Mouse (Mus musculus): ENCODE data around the gene Vac14. TPM values are rescaled to one million over a fixed set of nuclear protein-coding genes. Genes with fewer than 3 reads are reported as not detected.

The Vac14 gene
- polyA plus RNA-seq, 1 experiment from 2014 or later: 16.1 TPM

GRCm38 (mm10) chr8:110673168-110673567 is 54.8 kb downstream of the Vac14 start:
- Histone ChIP-seq H3K4me2 (ENCODE audit: low read length) (no peak overlapping the region), H3K9ac (ENCODE audit: low read depth, low read length) (no peak overlapping the region), H3K9me3 (replicated peaks; ENCODE audit: low read length) (no peaks in the 10 kb centered on the region), H3K36me3 (ENCODE audit: insufficient read depth, low read length) (0 out of 2 replicates have a peak, but pooled peaks cover 15% of the 10 kb centered on the region), H3K4me3 (replicated peaks; ENCODE audit: low read depth, low read length) (no peak overlapping the region), H3K27me3 (ENCODE audit: insufficient read depth, low read length) (no peaks in the 10 kb centered on the region), H3K4me1 (replicated peaks; ENCODE audit: insufficient read depth, low read length) (no peaks in the 10 kb centered on the region; the same call in 1 of the 2 replicates), H3K27ac (no peak overlapping the region)
- no peak for TF ChIP-seq CTCF (IDR thresholded peaks at IDR 0.05; ENCODE audit: low read depth)
- DNase-seq (ENCODE audit: low spot score) (peak; percentile 45), ATAC-seq (replicated peaks; ENCODE audit: low FRiP score, low read depth) (no peak)
- 67% methylated on average over 2 of the region's 2 CpGs for WGBS

DNA sequence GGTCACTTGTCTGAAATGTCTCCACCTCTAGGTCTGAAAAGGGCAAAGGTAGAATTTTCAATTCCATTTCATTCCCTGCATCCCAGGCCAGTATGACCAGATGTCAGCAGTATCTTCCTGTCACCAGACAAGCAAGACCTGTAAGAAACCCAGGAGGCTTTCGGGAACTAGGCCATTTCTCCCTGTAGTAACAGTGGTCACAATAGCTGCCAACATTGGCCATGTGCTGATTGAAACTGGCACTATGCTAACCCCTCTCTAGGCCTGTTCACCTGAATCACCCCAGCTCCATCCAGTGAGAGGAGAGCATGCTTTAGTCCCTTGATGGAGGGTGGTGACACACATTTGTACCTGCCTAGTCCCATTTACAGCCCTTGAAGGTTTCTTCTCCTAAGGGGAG is 56.2 kb downstream of the Vac14 start:
- Histone ChIP-seq H3K4me2 (ENCODE audit: low read length) (no peak overlapping the region), H3K27ac (no peak overlapping the region), H3K4me1 (replicated peaks; ENCODE audit: insufficient read depth, low read length) (no peaks in the 10 kb centered on the region; the same call in 1 of the 2 replicates), H3K9ac (ENCODE audit: low read depth, low read length) (no peak overlapping the region), H3K36me3 (ENCODE audit: insufficient read depth, low read length) (0 out of 2 replicates have a peak, but pooled peaks cover 15% of the 10 kb centered on the region), H3K27me3 (ENCODE audit: insufficient read depth, low read length) (no peaks in the 10 kb centered on the region), H3K9me3 (replicated peaks; ENCODE audit: low read length) (no peaks in the 10 kb centered on the region), H3K4me3 (replicated peaks; ENCODE audit: low read depth, low read length) (no peak overlapping the region)
- ATAC-seq (replicated peaks; ENCODE audit: low FRiP score, low read depth) (no peak), DNase-seq (ENCODE audit: low spot score) (no peak)
- TF ChIP-seq CTCF (IDR thresholded peaks at IDR 0.05; ENCODE audit: low read depth): no peak
- WGBS: 100% methylated on average over 1 of the region's 1 CpGs

GRCm38 (mm10) chr8:110676702-110677101 is 58.3 kb downstream of the Vac14 start:
- no peak for ATAC-seq (replicated peaks; ENCODE audit: low FRiP score, low read depth)
- 75% methylated on average over 5 of the region's 5 CpGs for WGBS

DNA sequence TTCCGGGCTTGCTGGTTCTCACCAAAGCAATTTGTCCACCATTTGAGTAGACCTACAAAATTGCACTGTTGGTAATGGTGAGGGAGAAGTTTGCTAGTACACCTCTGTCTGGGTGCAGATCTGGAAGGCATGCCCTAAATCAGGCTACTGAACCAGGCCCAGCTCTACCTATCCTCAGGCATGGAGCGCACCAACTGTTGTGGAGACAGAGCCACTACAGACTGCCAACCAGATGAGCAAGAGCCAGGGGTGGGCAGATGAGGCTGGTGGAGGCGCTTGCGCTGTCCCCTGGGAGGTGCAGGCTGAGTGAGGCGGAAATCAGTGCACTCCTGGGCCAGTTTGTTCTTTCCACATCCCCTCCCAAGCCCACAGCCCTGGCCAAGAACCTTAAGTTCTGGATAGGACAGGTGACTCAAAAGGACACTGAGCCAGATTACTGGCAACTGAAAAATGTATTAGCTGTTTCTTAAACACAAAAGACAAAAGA is 58.8 kb downstream of the Vac14 start:
- Histone ChIP-seq H3K27ac (no peak overlapping the region), H3K9ac (ENCODE audit: low read depth, low read length) (no peak overlapping the region), H3K4me3 (replicated peaks; ENCODE audit: low read depth, low read length) (no peak overlapping the region), H3K27me3 (ENCODE audit: insufficient read depth, low read length) (no peaks in the 10 kb centered on the region), H3K4me1 (replicated peaks; ENCODE audit: insufficient read depth, low read length) (no peaks in the 10 kb centered on the region; the same call in 1 of the 2 replicates), H3K36me3 (ENCODE audit: insufficient read depth, low read length) (0 out of 2 replicates have a peak, but pooled peaks cover 8% of the 10 kb centered on the region), H3K9me3 (replicated peaks; ENCODE audit: low read length) (no peaks in the 10 kb centered on the region), H3K4me2 (ENCODE audit: low read length) (no peak overlapping the region)
- ATAC-seq (replicated peaks; ENCODE audit: low FRiP score, low read depth): no peak
- no peak for TF ChIP-seq CTCF (IDR thresholded peaks at IDR 0.05; ENCODE audit: low read depth)
- 93% methylated on average over 5 of the region's 5 CpGs for WGBS
- DNase-seq (ENCODE audit: low spot score): no peak

More at GRCm38 (mm10) chr8:110676702-110677101, 58.3 kb downstream of the Vac14 start:
- no peak for TF ChIP-seq CTCF (IDR thresholded peaks at IDR 0.05; ENCODE audit: low read depth)
- H3K9ac ChIP-seq (ENCODE audit: low read depth, low read length): no peak overlapping the region
- H3K4me1 ChIP-seq (replicated peaks; ENCODE audit: insufficient read depth, low read length): no peaks in the 10 kb centered on the region; the same call in 1 of the 2 replicates
- H3K4me3 ChIP-seq (replicated peaks; ENCODE audit: low read depth, low read length): no peak overlapping the region
- H3K27ac ChIP-seq: no peak overlapping the region
- H3K4me2 ChIP-seq (ENCODE audit: low read length): no peak overlapping the region
- H3K36me3 ChIP-seq (ENCODE audit: insufficient read depth, low read length): 0 out of 2 replicates have a peak, but pooled peaks cover 13% of the 10 kb centered on the region
- no peak for DNase-seq (ENCODE audit: low spot score)
- no peaks in the 10 kb centered on the region for H3K9me3 ChIP-seq (replicated peaks; ENCODE audit: low read length)
- no peaks in the 10 kb centered on the region for H3K27me3 ChIP-seq (ENCODE audit: insufficient read depth, low read length)

GRCm38 (mm10) chr8:110678989-110679388 is 60.6 kb downstream of the Vac14 start:
- no peak for DNase-seq (ENCODE audit: low spot score)
- 34% methylated on average over 3 of the region's 3 CpGs for WGBS

GRCm38 (mm10) chr8:110687726-110688125 is 69.3 kb downstream of the Vac14 start:
- no peaks in the 10 kb centered on the region for H3K9me3 ChIP-seq (replicated peaks; ENCODE audit: low read length)
- no peak overlapping the region for H3K9ac ChIP-seq (ENCODE audit: low read depth, low read length)
- no peak for TF ChIP-seq CTCF (IDR thresholded peaks at IDR 0.05; ENCODE audit: low read depth)
- no peak overlapping the region for H3K4me3 ChIP-seq (replicated peaks; ENCODE audit: low read depth, low read length)
- ATAC-seq (replicated peaks; ENCODE audit: low FRiP score, low read depth) (no peak), DNase-seq (ENCODE audit: low spot score) (no peak)
- H3K4me2 ChIP-seq (ENCODE audit: low read length): no peak overlapping the region
- WGBS: 77% methylated on average over 5 of the region's 5 CpGs
- H3K27me3 ChIP-seq (ENCODE audit: insufficient read depth, low read length): no peaks in the 10 kb centered on the region
- no peak overlapping the region for H3K27ac ChIP-seq
- no peaks in the 10 kb centered on the region for H3K4me1 ChIP-seq (replicated peaks; ENCODE audit: insufficient read depth, low read length)
- H3K36me3 ChIP-seq (ENCODE audit: insufficient read depth, low read length): peaks cover 15% of the 10 kb centered on the region

More at GRCm38 (mm10) chr8:110678989-110679388, 60.6 kb downstream of the Vac14 start:
- Histone ChIP-seq H3K4me1 (replicated peaks; ENCODE audit: insufficient read depth, low read length) (no peaks in the 10 kb centered on the region), H3K4me2 (ENCODE audit: low read length) (no peak overlapping the region), H3K4me3 (replicated peaks; ENCODE audit: low read depth, low read length) (no peak overlapping the region), H3K27me3 (ENCODE audit: insufficient read depth, low read length) (no peaks in the 10 kb centered on the region), H3K27ac (no peak overlapping the region), H3K9me3 (replicated peaks; ENCODE audit: low read length) (no peaks in the 10 kb centered on the region), H3K9ac (ENCODE audit: low read depth, low read length) (no peak overlapping the region), H3K36me3 (ENCODE audit: insufficient read depth, low read length) (peaks cover 17% of the 10 kb centered on the region; the same call in 1 of the 2 replicates)
- no peak for TF ChIP-seq CTCF (IDR thresholded peaks at IDR 0.05; ENCODE audit: low read depth)
- ATAC-seq (replicated peaks; ENCODE audit: low FRiP score, low read depth): no peak
